Mouse (Mus musculus) liver, adult (tissue): ENCODE measurements around the gene Spred1.

Experiments
- GATA4 ChIP-seq: IDR thresholded peaks from 2 replicates; pipeline ENCODE4 v1.6.1; 2014; ENCODE audit warnings: mild to moderate bottlenecking, low read length; ENCODE audit not compliant: insufficient replicate concordance

Gene Spred1

GRCm38 (mm10) chr2:117200869-117201338 is 79.7 kb downstream of the Spred1 start:
- TF ChIP-seq GATA4, result no peak

DNA sequence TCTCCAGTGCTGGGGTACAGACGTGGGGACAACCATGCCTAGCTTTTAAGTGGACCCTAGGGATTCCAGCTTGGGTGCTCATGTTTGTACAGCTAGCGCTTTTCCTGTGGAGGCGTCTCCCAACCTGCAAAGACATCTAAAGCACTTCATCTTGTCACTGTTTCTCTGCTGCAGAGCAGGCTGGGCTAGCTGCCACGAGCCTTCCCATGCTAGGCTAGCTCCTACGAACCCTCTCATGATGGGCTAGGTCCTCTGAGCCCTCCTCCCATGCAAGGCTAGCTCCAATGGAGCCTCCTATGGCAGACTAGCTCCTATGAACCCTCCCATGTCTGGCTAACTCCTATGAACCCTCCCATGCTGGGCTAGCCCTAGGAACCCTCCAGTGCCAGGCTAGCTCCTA is 82.2 kb downstream of the Spred1 start:
- TF ChIP-seq GATA4, result no peak

- no peak for TF ChIP-seq GATA4
These were observed 83.4 kb downstream of the Spred1 start for GRCm38 (mm10) chr2:117204534-117204933.

GRCm38 (mm10) chr2:117205066-117205465 is 83.9 kb downstream of the Spred1 start:
- TF ChIP-seq GATA4, result no peak

- no peak for TF ChIP-seq GATA4
These were observed 89.4 kb downstream of the Spred1 start for GRCm38 (mm10) chr2:117210416-117211085.

- no peak for TF ChIP-seq GATA4
These were observed 95.0 kb downstream of the Spred1 start for GRCm38 (mm10) chr2:117216152-117216551.

GRCm38 (mm10) chr2:117217695-117218216 is 96.6 kb downstream of the Spred1 start:
- TF ChIP-seq GATA4, result no peak

- no peak for TF ChIP-seq GATA4
These were observed 98.4 kb downstream of the Spred1 start for GRCm38 (mm10) chr2:117219536-117219935.

DNA sequence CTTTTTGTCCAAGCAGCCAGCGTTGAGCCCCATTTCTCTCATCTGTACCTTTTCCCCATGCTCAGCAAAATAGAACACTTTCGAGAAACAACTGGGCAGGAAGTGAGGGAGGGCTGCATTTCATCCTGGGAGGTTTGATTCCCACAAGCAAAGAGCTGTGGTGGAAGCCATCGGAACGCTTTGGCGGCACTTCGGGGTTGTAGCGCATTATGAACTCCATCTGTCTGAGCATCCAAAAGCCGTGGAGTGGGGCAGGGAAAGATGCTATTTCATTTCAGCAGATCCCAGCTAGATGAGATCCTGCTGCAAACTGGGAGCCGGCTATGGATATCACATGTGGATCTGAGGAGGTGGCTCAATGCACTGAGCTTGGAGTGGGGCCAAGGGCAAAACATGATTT is 101.5 kb downstream of the Spred1 start:
- no peak for TF ChIP-seq GATA4

- no peak for TF ChIP-seq GATA4
These were observed 107.5 kb downstream of the Spred1 start for GRCm38 (mm10) chr2:117228601-117229125.

GRCm38 (mm10) chr2:117230261-117230660 is 109.1 kb downstream of the Spred1 start:
- TF ChIP-seq GATA4, result no peak

DNA sequence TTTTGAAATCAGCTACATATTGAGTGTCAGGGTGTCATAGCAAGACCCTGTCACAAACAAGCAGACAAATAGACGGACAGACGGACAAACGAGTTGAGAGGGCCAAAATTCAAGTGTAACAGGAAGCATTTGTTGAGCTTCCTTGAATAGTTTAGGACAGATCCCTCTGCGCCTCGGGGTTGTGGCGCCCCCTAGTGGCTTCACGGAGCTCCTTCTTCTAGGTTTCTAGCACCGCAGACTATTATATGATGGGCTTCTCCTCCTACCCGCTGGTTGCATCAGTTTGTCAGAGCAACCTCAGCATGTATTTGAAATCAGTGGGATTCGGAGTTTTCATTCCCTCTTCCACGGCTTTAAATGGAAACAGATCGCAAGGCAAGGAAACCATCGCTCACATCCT is 110.1 kb downstream of the Spred1 start:
- no peak for TF ChIP-seq GATA4
